Comparison of ENCODE assay signal across 8 mouse cellular contexts in genomic region chr5:73340723-73341235, GRCm38 (mm10). TPM values are rescaled to one million over a fixed set of nuclear protein-coding genes. Genes with fewer than 3 reads are reported as not detected.
DNase-seq lines count a peak whose midpoint lies in the region; ATAC-seq lines count a peak whose summit lies in the region.

Gene Ociad2, minus strand, starts transcription at chr5:73341028.

- DNase-seq in frontal cortex, adult 2 months (ENCODE audit: extremely low spot score in 1 of 2, low spot score in 1 of 2), result no peak
- no peak for DNase-seq in frontal cortex, postnatal 14 days (ENCODE audit: low spot score in 2 of 2)
- no peak for DNase-seq in thymus, postnatal 0 days (ENCODE audit: low spot score)
- DNase-seq in thymus, postnatal 10 days (ENCODE audit: low spot score in 2 of 2), result no peak
- DNase-seq in layer of hippocampus, postnatal 25 days (ENCODE audit: extremely low spot score in 1 of 2, low spot score in 1 of 2), result no peak
- DNase-seq in spleen, postnatal 14 days (ENCODE audit: low spot score in 2 of 2), result no peak
- DNase-seq in cerebellum, adult 11 months, result no peak

- ATAC-seq in megakaryocyte-erythroid progenitor cell, adult 5-6 weeks (replicated peaks; ENCODE audit: low FRiP score, low TSS enrichment, poor library complexity, severe bottlenecking), result no peak

RNA-seq across cellular contexts. Expression of gene Ociad2, which starts in this region (rescaled TPM):
- 73.6 and 83.4 TPM in 2 replicates for polyA plus RNA-seq in frontal cortex, adult 2 months (2012; rRNA removed)
- 55.6 and 57.7 TPM in 2 replicates for polyA plus RNA-seq in thymus, postnatal 0 days (2015; fragmentation: Nextera tagmentation; extraction: Ambion mirVana)
- 100 to 1,000 TPM; 122 to 128 TPM for total RNA-seq in layer of hippocampus, postnatal 25 days (2021)
- total RNA-seq in megakaryocyte-erythroid progenitor cell, adult 5-6 weeks (2014; fragmentation: Nextera tagmentation), result 2.5 and 14.8 TPM in 2 replicates
- total RNA-seq in megakaryocyte-erythroid progenitor cell, adult 5-6 weeks (2017), result 4.7 and 8.1 TPM in 2 replicates

Comparison
In these comparisons a context has a peak if more than half of its experiments do, and no peak if none do; other contexts are left out.
1. RNA of gene Ociad2 (total RNA-seq): 122 to 128 TPM in layer of hippocampus, postnatal 25 days; 2.5 to 14.8 TPM in megakaryocyte-erythroid progenitor cell, adult 5-6 weeks; every median in the first group is over 4 times any median in the second.